27 mouse cellular contexts compared by ENCODE assay signal in genomic region chr3:80543783-80544182, GRCm38 (mm10).
"Had no signal": no experiment of that assay in that cellular context is flagged by ENCODE, and none has a peak within 500 bp of the region (broad histone marks: within the 10 kb centered on the region; RNA-seq: fewer than 3 reads in every experiment).

No protein-coding gene starts in this region.

- H3K4me3 ChIP-seq: gastrocnemius, adult 2 months; heart, embryonic 13.5 days; heart, embryonic 15.5 days; hindbrain, embryonic 13.5 days; hindbrain, embryonic 15.5 days; kidney, embryonic 15.5 days; limb, embryonic 13.5 days; limb, embryonic 15.5 days; liver, embryonic 12.5 days had no signal

- H3K36me3 ChIP-seq: heart, embryonic 13.5 days; heart, embryonic 15.5 days; hindbrain, embryonic 13.5 days; hindbrain, embryonic 15.5 days; kidney, embryonic 15.5 days; limb, embryonic 13.5 days; limb, embryonic 15.5 days; liver, embryonic 12.5 days had no signal

- H3K9ac ChIP-seq: heart, embryonic 13.5 days; heart, embryonic 15.5 days; hindbrain, embryonic 13.5 days; hindbrain, embryonic 15.5 days; kidney, embryonic 15.5 days; limb, embryonic 13.5 days; limb, embryonic 15.5 days; liver, embryonic 12.5 days; liver, embryonic 14.5 days had no signal

- DNase-seq: gastrocnemius, adult 2 months; gastrocnemius, postnatal 10 days; gastrocnemius, postnatal 25 days; heart, adult 18-20 months; heart, postnatal 14 days; heart, postnatal 36 days; kidney, adult 11 months; kidney, adult 2 months; kidney, adult 9 months; kidney, postnatal 14 days; kidney, postnatal 36 days; layer of hippocampus, postnatal 36 days; left cerebral cortex, postnatal 4 days; lung, adult 18-20 months had no signal

- H3K9me3 ChIP-seq: heart, embryonic 13.5 days; heart, embryonic 15.5 days; hindbrain, embryonic 13.5 days; hindbrain, embryonic 15.5 days; kidney, embryonic 15.5 days; limb, embryonic 13.5 days; limb, embryonic 15.5 days; liver, embryonic 12.5 days had no signal

- ATAC-seq: hindbrain, postnatal 0 days; intestine, embryonic 16.5 days; liver, embryonic 12.5 days had no signal

- H3K27me3 ChIP-seq: heart, embryonic 13.5 days; heart, embryonic 15.5 days; hindbrain, embryonic 13.5 days; hindbrain, embryonic 15.5 days; kidney, embryonic 15.5 days; limb, embryonic 13.5 days; limb, embryonic 15.5 days; liver, embryonic 12.5 days had no signal

- H3K4me1 ChIP-seq: heart, embryonic 13.5 days; heart, embryonic 15.5 days; hindbrain, embryonic 13.5 days; hindbrain, embryonic 15.5 days; kidney, embryonic 15.5 days; limb, embryonic 13.5 days; limb, embryonic 15.5 days; liver, embryonic 12.5 days had no signal

- H3K4me2 ChIP-seq: heart, embryonic 11.5 days; heart, embryonic 13.5 days; heart, embryonic 15.5 days; hindbrain, embryonic 13.5 days; hindbrain, embryonic 15.5 days; kidney, embryonic 15.5 days; limb, embryonic 13.5 days; limb, embryonic 15.5 days; liver, embryonic 12.5 days had no signal

- H3K27ac ChIP-seq: gastrocnemius, adult 2 months; heart, embryonic 13.5 days; heart, embryonic 15.5 days; hindbrain, embryonic 13.5 days; hindbrain, embryonic 15.5 days; hindbrain, postnatal 0 days; kidney, embryonic 15.5 days; kidney, postnatal 0 days; limb, embryonic 13.5 days; limb, embryonic 15.5 days; liver, embryonic 12.5 days; liver, embryonic 14.5 days had no signal
